Mouse (Mus musculus) hindbrain, embryonic 15.5 days (tissue): ENCODE measurements at regions not wholly inside any gene's neighbourhood (a gene's known extent, or its start where the extent isn't known, plus 50 kb on each side); places are given as distances from the start of the nearest gene placed in this dataset.

Experiments used
- ATAC-seq: fragments of 200-750 bp; cut with Nextera tagmentation; 2 replicates; pipeline ENCODE4 v1.8.0; 2017; ENCODE audit warnings: low read depth, moderate number of reproducible peaks, moderate TSS enrichment; ENCODE audit not compliant: low FRiP score
- H3K27ac ChIP-seq: fragments of 300-500 bp; sonication (generic); replicated peaks from 2 replicates; pipeline ENCODE4 v1.5.1; 2015; ENCODE audit warnings: mild to moderate bottlenecking, inconsistent platforms
- H3K27me3 ChIP-seq: fragments of 300-500 bp; sonication (generic); 2 replicates; pipeline ENCODE4 v1.6.1; 2015; ENCODE audit warnings: control low read depth, inconsistent platforms
- H3K36me3 ChIP-seq: fragments of 300-500 bp; sonication (generic); 2 replicates; pipeline ENCODE4 v1.6.1; 2015; ENCODE audit warnings: control low read depth, inconsistent platforms
- H3K4me1 ChIP-seq: fragments of 300-500 bp; sonication (generic); replicated peaks from 2 replicates; pipeline ENCODE4 v1.6.1; 2015; ENCODE audit warnings: control low read depth, inconsistent platforms
- H3K4me2 ChIP-seq: fragments of 300-500 bp; sonication (generic); 2 replicates; pipeline ENCODE4 v1.6.1; 2015; ENCODE audit warnings: moderate library complexity, mild to moderate bottlenecking, inconsistent platforms
- H3K4me3 ChIP-seq: fragments of 300-500 bp; sonication (generic); 2 replicates; pipeline ENCODE4 v1.5.1; 2015; ENCODE audit warnings: mild to moderate bottlenecking, inconsistent platforms
- H3K9ac ChIP-seq: fragments of 300-500 bp; sonication (generic); 2 replicates; pipeline ENCODE4 v1.6.1; 2015; ENCODE audit warnings: inconsistent platforms
- H3K9me3 ChIP-seq: fragments of 300-500 bp; sonication (generic); 2 replicates; pipeline ENCODE4 v1.6.1; 2016; ENCODE audit warnings: control low read depth, inconsistent platforms
- WGBS: fragments of 180-500 bp; shearing (Covaris S2); methylation state at CpG from one replicate; pipeline ENCODE4 v1.1.7; 2015; 5-methylcytosine and 5-hydroxymethylcytosine counted together

DNA sequence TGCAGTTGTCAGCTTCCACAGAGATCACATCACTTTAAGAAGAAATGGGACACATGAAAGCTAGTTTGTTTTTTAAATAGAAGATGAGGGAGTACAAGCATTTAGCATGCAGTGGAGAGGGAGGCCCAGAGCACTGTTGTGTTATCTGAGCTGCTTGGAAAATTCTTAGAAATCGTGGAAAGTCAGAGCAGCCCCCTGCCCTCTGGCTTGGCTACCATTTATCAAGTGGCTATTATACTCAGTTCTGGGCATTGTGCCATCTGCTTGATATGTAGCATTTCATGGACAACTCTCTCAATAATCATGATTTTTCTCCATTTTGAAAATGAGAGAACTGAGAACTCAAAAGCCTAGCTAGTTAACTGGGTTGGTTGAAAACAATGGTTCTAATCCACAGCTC lies 470.8 kb downstream of the Gm826 start:
- H3K4me2 ChIP-seq = no peak overlapping the region
- no peaks in the 10 kb centered on the region for H3K9me3 ChIP-seq
- no peak for ATAC-seq
- H3K9ac ChIP-seq = no peak overlapping the region
- WGBS = 59% methylated on average over 1 of the region's 1 CpGs
- no peak overlapping the region for H3K4me3 ChIP-seq
- H3K27ac ChIP-seq = no peak overlapping the region
- no peaks in the 10 kb centered on the region for H3K27me3 ChIP-seq
- no peaks in the 10 kb centered on the region for H3K36me3 ChIP-seq
- no peaks in the 10 kb centered on the region for H3K4me1 ChIP-seq

DNA sequence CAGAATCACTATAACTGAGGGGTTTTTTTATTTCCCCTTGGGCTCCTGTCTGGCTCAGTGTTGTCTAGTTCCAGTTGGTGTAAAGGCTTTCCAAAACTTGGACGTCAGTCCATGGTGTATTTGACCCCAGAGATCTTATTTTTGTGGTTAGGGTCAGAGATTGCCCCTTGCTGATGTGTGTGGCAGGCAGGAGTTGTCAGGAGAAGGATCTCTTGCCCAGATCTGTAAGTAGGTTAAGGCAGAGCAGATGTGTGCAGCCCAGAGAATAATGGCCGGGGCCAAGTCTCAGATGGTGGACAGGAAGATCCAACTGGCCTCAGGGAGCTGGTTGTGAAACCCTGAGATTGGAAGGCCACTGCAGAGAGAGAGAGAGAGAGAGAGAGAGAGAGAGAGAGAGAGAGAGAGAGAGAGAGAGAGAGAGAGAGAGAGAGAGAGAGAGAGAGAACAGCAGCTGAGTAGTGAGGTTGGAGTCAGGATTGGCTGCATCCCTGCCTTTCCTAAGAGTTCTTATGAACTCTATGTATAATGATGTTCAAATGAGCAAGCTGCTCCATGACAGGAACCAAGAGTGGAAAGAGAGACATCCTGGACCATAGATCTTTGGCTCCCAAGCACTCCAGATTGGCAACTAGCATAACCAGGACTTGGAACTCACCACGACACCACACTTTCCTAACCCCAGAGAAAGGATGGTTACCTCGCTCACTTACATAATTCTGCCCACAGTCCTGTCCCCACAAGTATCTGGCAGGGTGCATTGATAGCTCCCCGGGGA lies 479.9 kb downstream of the Gm826 start:
- H3K4me1 ChIP-seq = no peaks in the 10 kb centered on the region
- H3K36me3 ChIP-seq = no peaks in the 10 kb centered on the region
- H3K27me3 ChIP-seq = no peaks in the 10 kb centered on the region
- ATAC-seq = no peak
- no peak overlapping the region for H3K9ac ChIP-seq
- WGBS = 83% methylated on average over 5 of the region's 5 CpGs
- no peak overlapping the region for H3K27ac ChIP-seq
- H3K9me3 ChIP-seq = no peaks in the 10 kb centered on the region
- H3K4me2 ChIP-seq = no peak overlapping the region
- H3K4me3 ChIP-seq = no peak overlapping the region

DNA sequence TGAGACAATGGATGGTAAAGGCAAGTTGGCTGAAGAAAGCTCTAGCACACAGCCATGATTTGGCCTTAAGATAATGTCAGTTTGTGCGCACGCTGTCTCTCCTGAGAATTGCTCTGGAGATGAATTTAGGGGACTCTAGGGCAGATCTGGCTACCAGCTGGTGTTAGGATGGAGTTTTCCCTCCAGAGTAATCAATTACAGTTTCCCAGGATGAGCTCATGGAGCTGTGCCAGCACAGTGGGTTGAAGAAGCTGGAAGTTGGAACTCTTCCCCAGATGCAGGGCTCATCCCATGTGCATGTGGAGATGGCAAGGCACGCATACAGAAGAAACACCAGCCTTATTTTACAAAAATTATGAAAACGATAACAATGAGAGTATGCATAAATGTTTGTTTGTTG lies 481.0 kb downstream of the Gm826 start:
- H3K4me3 ChIP-seq = no peak overlapping the region
- no peaks in the 10 kb centered on the region for H3K36me3 ChIP-seq
- H3K4me1 ChIP-seq = no peaks in the 10 kb centered on the region
- 74% methylated on average over 4 of the region's 4 CpGs for WGBS
- no peaks in the 10 kb centered on the region for H3K27me3 ChIP-seq
- no peak overlapping the region for H3K27ac ChIP-seq
- H3K9me3 ChIP-seq = no peaks in the 10 kb centered on the region
- H3K4me2 ChIP-seq = no peak overlapping the region
- no peak overlapping the region for H3K9ac ChIP-seq
- ATAC-seq = no peak

GRCm38 (mm10) chr2:159832488-159833113 lies 501.4 kb downstream of the Gm826 start:
- Histone ChIP-seq H3K27ac (no peak overlapping the region), H3K9me3 (no peaks in the 10 kb centered on the region), H3K4me1 (no peaks in the 10 kb centered on the region), H3K27me3 (no peaks in the 10 kb centered on the region), H3K4me2 (no peak overlapping the region), H3K36me3 (no peaks in the 10 kb centered on the region), H3K9ac (no peak overlapping the region), H3K4me3 (no peak overlapping the region)
- 74% methylated on average over 7 of the region's 7 CpGs for WGBS
- no peak for ATAC-seq

GRCm38 (mm10) chr2:159826417-159826816 lies 507.5 kb downstream of the Gm826 start:
- Histone ChIP-seq H3K9me3 (no peaks in the 10 kb centered on the region), H3K9ac (no peak overlapping the region), H3K36me3 (no peaks in the 10 kb centered on the region), H3K27ac (no peak overlapping the region), H3K27me3 (no peaks in the 10 kb centered on the region), H3K4me3 (no peak overlapping the region), H3K4me2 (no peak overlapping the region), H3K4me1 (no peaks in the 10 kb centered on the region)
- ATAC-seq = no peak
- 89% methylated on average over 2 of the region's 2 CpGs for WGBS

- Histone ChIP-seq H3K4me3 (no peak overlapping the region), H3K36me3 (no peaks in the 10 kb centered on the region), H3K9me3 (no peaks in the 10 kb centered on the region), H3K9ac (no peak overlapping the region), H3K27ac (no peak overlapping the region), H3K4me1 (no peaks in the 10 kb centered on the region), H3K4me2 (no peak overlapping the region), H3K27me3 (no peaks in the 10 kb centered on the region)
- 78% methylated on average over 2 of the region's 2 CpGs for WGBS
- ATAC-seq = no peak
Measured at GRCm38 (mm10) chr2:159818556-159818955, 515.4 kb downstream of the Gm826 start.

- Histone ChIP-seq H3K4me1 (no peaks in the 10 kb centered on the region), H3K9ac (no peak overlapping the region), H3K27me3 (no peaks in the 10 kb centered on the region), H3K4me2 (no peak overlapping the region), H3K9me3 (no peaks in the 10 kb centered on the region), H3K36me3 (no peaks in the 10 kb centered on the region), H3K4me3 (no peak overlapping the region), H3K27ac (no peak overlapping the region)
- no peak for ATAC-seq
- WGBS = 91% methylated on average over 8 of the region's 8 CpGs
Measured at GRCm38 (mm10) chr2:159816344-159816743, 517.6 kb downstream of the Gm826 start.
